Mouse (Mus musculus): ENCODE data around the gene Fam193a. TPM values are rescaled to one million over a fixed set of nuclear protein-coding genes. Genes with fewer than 3 reads are reported as not detected.
A peak's percentile ranks its signal among the peaks of the same experiment; 100 is the strongest.

The Fam193a gene
- polyA plus RNA-seq, 1 experiment from 2014 or later, result 7.5 TPM

DNA sequence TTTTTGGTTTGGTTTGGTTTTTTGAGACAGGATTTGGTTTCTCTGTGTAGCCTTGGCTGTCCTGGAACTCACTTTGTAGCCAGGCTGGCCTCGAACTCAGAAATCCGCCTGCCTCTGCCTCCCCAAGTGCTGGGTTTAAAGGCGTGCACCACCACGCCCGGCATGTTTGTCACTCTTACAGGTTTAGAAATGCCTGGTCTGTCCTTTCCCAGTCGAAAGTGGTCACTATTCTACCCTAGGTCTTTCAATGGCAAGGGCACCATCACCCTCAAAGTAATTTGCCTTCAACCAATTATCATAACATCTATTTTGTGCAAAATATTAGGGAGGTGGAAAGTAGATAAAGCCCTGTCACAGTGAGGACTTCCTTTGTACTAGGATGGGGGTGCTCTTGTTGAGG, 29.5 kb upstream of the Fam193a start:
- Histone ChIP-seq H3K9me3 (no peaks in the 10 kb centered on the region), H3K27ac (replicated peaks) (no peak overlapping the region), H3K4me2 (no peak overlapping the region), H3K4me3 (no peak overlapping the region), H3K4me1 (peaks cover 48% of the 10 kb centered on the region), H3K36me3 (peaks cover 38% of the 10 kb centered on the region), H3K9ac (no peak overlapping the region), H3K27me3 (replicated peaks) (no peaks in the 10 kb centered on the region)
- no peak for ATAC-seq (ENCODE audit: extremely low read depth, insufficient number of reproducible peaks, low FRiP score, low TSS enrichment)
- 93% methylated on average over 6 of the region's 6 CpGs for WGBS

DNA sequence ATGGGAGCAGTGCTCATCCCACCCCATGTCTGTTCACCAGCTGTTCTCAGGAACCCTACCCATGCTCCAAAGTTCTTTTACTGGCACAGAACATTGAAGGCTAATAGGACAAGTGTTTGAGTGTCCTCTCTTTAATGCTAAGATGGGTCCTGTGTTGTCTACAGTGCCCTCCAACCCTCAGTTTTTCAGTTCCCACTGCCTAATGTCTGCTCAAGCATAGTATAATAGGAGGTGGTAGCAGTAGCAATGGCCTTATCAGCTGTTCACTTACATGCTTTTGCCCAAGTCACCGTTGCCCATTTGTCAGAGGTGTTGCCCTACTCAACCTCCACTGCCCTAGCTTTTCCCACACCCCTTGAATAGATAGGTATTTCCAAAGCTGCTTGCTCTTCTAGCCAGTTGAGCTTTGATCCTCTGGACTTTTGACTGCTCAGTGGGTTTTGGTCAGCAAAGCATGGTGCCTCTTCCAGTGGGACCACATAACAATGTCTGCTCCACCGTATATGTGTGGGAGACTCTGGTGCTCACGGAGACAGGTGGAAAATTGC, 17.6 kb upstream of the Fam193a start:
- Histone ChIP-seq H3K27me3 (replicated peaks) (no peaks in the 10 kb centered on the region), H3K4me2 (no peak overlapping the region), H3K9ac (no peak overlapping the region), H3K27ac (replicated peaks) (no peak overlapping the region), H3K4me3 (no peak overlapping the region), H3K4me1 (no peaks in the 10 kb centered on the region), H3K36me3 (peaks cover 98% of the 10 kb centered on the region), H3K9me3 (no peaks in the 10 kb centered on the region)
- no peak for ATAC-seq (ENCODE audit: extremely low read depth, insufficient number of reproducible peaks, low FRiP score, low TSS enrichment)
- WGBS, result 91% methylated on average over 3 of the region's 3 CpGs

DNA sequence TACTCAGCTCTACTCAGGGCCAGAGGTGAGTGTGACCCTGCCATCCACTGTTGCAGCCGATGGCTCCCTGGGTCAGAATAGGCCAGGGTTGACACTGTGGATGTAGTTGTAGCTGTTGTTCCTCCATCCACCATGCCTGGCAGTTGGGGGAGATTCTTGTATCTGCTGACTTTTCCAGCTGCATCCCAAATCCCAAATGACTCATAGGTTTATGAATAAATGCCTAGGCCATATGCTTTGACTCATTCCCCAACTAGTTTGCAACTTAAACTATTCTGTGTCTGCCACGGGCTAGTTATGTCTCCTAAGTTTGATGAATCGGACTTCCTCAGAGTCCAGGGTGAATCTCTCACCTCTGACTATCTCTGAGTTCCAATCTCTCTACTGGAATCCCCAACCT, 9.5 kb upstream of the Fam193a start:
- Histone ChIP-seq H3K4me1 (0 out of 2 replicates have a peak, but pooled peaks cover 4% of the 10 kb centered on the region), H3K4me3 (no peak overlapping the region), H3K9me3 (no peaks in the 10 kb centered on the region), H3K9ac (no peak overlapping the region), H3K36me3 (peaks cover 82% of the 10 kb centered on the region), H3K27me3 (replicated peaks) (no peaks in the 10 kb centered on the region), H3K27ac (replicated peaks) (no peak overlapping the region), H3K4me2 (no peak overlapping the region)
- no peak for ATAC-seq (ENCODE audit: extremely low read depth, insufficient number of reproducible peaks, low FRiP score, low TSS enrichment)
- WGBS, result 91% methylated on average over 3 of the region's 3 CpGs

DNA sequence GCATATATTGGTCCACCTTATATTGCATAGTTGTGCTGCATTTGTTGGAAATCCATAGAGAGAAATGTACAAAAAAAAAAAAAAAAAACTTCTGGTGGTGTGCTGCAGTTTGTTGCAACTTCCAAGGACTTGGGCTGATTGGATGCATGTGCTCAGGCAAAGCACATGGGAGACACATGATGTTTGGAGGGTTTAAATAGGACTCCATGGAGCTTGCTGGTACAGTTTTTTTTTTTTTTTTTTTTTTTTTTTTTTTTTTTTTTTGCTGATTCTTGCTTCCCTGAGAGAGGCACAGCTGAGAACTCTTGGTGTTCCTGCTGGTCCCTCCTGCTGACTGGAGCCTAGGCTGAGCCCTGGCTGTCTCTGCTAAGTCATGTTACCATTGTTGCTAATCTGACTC, 6.6 kb upstream of the Fam193a start:
- H3K9ac ChIP-seq, result no peak overlapping the region
- H3K27ac ChIP-seq (replicated peaks), result no peak overlapping the region
- H3K4me3 ChIP-seq, result no peak overlapping the region
- H3K36me3 ChIP-seq, result peaks cover 59% of the 10 kb centered on the region
- H3K27me3 ChIP-seq (replicated peaks), result no peaks in the 10 kb centered on the region
- no peak for ATAC-seq (ENCODE audit: extremely low read depth, insufficient number of reproducible peaks, low FRiP score, low TSS enrichment)
- H3K9me3 ChIP-seq, result no peaks in the 10 kb centered on the region
- 0 out of 2 replicates have a peak, but pooled peaks cover 4% of the 10 kb centered on the region for H3K4me1 ChIP-seq
- no peak overlapping the region for H3K4me2 ChIP-seq

DNA sequence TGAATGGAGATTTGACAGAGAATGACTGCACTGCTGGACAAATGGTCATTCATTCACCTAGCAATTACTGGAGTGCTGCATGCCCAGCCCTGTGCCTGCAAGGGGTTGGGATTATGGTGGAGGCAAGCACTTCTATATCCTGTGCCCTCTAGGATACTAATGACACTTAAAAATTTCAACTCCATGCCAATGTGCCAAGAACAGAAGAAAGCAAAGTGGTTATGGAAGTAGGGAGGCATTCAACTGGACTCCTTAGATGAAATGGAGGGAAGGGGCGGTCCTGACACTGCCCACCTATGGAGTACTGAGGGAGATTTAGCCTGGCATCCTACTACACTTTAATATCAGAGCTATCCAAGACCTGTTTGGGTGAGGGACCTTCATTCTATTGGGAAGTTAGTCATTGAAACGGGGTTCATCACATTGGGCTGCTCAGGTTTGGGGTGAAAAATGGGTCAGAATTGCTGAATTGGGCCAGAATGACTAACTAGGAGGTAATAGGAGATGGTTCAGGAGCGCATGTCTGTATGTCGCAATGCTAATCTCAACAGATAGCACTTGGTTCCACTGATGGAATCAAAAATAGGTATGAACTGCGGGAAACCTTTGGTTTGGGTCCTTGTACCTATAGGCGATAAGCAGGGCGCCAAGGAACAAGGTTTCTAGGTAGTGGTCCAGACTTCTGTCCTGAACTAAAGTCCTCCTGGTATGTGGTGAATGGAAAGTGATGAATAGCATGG, 1.0 kb upstream of the Fam193a start:
- H3K9ac ChIP-seq, result peak overlapping the region; percentile 84
- peak overlapping the region; percentile 94 for H3K4me3 ChIP-seq
- ATAC-seq (ENCODE audit: extremely low read depth, insufficient number of reproducible peaks, low FRiP score, low TSS enrichment), result no peak
- no peaks in the 10 kb centered on the region for H3K9me3 ChIP-seq
- H3K27ac ChIP-seq (replicated peaks), result peak overlapping the region; percentile 82
- H3K27me3 ChIP-seq (replicated peaks), result no peaks in the 10 kb centered on the region
- H3K4me2 ChIP-seq, result peak overlapping the region; percentile 65
- peaks cover 27% of the 10 kb centered on the region for H3K4me1 ChIP-seq
- 69% methylated on average over 7 of the region's 7 CpGs for WGBS
- H3K36me3 ChIP-seq, result peaks cover 15% of the 10 kb centered on the region

DNA sequence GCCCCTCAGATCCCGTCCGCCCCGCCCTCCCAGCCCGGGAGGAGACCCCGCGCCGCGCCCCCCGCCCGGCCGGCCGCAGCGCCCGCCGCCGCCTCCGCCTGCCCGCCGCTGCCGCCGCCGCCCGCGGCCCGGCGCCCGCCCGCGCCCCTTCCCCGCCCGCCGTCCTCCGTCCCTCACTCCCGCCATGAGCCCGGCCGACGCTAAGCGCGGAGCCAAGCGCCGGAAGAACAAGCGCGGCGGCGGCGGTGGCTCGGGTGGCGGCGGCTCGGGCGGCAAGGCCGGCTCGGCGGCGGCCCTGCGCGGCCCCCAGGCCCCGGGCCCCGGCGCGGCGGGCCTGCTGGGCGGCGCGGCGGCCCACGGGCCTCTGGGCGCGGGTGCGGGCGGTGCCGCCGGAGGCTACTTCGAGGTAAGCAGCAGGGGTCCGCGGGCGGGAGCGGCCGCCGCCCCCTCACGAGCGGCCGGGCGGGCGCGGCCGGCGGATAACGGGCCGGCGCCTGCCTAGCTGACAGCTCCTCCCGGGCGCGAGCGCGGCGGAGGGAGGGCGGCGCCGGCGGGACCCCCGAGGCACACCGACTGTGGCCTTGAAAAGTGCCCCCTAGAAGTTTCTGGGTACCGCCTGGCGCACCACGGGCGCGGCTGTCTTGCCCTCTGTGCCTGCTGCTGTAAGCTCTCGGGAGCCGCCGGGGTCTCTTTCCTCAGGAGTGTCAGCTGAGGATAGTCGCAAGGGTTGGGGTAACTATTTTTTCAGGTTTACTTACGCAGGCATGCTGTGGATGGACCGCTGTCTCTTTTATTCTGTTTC, 490 bp downstream of the Fam193a start:
- H3K4me3 ChIP-seq, result peak overlapping the region; percentile 94
- H3K27ac ChIP-seq (replicated peaks), result peak overlapping the region; percentile 73
- H3K27me3 ChIP-seq (replicated peaks), result no peaks in the 10 kb centered on the region
- no peaks in the 10 kb centered on the region for H3K9me3 ChIP-seq
- peak; percentile 17; the same call in 1 of the 2 replicates for ATAC-seq (ENCODE audit: extremely low read depth, insufficient number of reproducible peaks, low FRiP score, low TSS enrichment)
- H3K9ac ChIP-seq, result peak overlapping the region; percentile 98
- peaks cover 32% of the 10 kb centered on the region for H3K4me1 ChIP-seq
- H3K4me2 ChIP-seq, result peak overlapping the region; percentile 80
- peaks cover 6% of the 10 kb centered on the region for H3K36me3 ChIP-seq
- under 1% methylated on average over 59 of the region's 114 CpGs for WGBS

DNA sequence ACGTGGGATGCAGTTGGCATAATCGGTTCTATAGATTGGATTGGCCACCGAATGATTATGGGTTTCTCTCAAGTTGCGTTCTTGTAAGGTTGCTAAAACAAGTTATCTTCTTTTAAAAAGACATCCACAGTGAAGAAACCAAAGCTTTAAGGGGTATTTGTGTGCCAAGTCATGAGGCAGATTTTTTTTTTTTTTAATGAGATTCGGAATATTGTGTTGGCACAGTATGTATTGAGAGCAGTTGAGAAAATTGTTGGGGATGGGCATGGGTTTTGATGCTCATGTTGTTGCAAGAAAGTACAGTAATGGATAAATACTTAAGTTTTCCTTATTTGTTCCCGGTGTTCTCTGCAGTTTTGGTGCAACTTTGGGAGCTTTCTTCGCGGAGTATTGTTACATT, 1.1 kb downstream of the Fam193a start:
- H3K4me2 ChIP-seq, result peak overlapping the region; percentile 80
- 0 out of 2 replicates have a peak, but pooled peaks cover 3% of the 10 kb centered on the region for H3K36me3 ChIP-seq
- peak overlapping the region; percentile 73 for H3K27ac ChIP-seq (replicated peaks)
- peaks cover 32% of the 10 kb centered on the region for H3K4me1 ChIP-seq
- WGBS, result 28% methylated on average over 8 of the region's 8 CpGs
- peak overlapping the region; percentile 94 for H3K4me3 ChIP-seq
- no peaks in the 10 kb centered on the region for H3K9me3 ChIP-seq
- peak overlapping the region; percentile 98 for H3K9ac ChIP-seq
- ATAC-seq (ENCODE audit: extremely low read depth, insufficient number of reproducible peaks, low FRiP score, low TSS enrichment), result no peak
- no peaks in the 10 kb centered on the region for H3K27me3 ChIP-seq (replicated peaks)

DNA sequence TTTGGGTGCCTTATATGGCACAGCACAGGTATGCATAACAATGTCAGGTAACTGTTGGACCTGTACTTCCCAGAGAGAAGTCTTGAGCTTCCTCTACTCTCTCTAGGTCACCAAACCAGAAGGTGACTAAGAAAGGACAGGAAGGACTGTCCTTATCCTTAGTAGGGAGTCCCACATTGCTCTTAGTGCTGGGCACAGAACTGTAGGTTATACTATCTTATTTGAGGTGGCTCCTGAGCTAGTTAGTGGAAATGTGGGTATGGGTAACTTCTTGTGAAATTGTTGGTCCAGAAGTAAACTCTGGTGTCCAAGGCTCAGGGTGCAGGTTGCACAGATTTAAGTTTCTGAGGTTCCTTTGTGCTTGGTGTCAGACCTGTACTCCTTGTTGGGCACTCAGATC, 2.4 kb downstream of the Fam193a start:
- H3K27me3 ChIP-seq (replicated peaks), result no peaks in the 10 kb centered on the region
- no peaks in the 10 kb centered on the region for H3K9me3 ChIP-seq
- H3K4me2 ChIP-seq, result peak overlapping the region; percentile 34
- ATAC-seq (ENCODE audit: extremely low read depth, insufficient number of reproducible peaks, low FRiP score, low TSS enrichment), result no peak
- H3K4me1 ChIP-seq, result peaks cover 32% of the 10 kb centered on the region
- H3K27ac ChIP-seq (replicated peaks), result no peak overlapping the region
- H3K9ac ChIP-seq, result no peak overlapping the region
- H3K4me3 ChIP-seq, result no peak overlapping the region
- H3K36me3 ChIP-seq, result no peaks in the 10 kb centered on the region

DNA sequence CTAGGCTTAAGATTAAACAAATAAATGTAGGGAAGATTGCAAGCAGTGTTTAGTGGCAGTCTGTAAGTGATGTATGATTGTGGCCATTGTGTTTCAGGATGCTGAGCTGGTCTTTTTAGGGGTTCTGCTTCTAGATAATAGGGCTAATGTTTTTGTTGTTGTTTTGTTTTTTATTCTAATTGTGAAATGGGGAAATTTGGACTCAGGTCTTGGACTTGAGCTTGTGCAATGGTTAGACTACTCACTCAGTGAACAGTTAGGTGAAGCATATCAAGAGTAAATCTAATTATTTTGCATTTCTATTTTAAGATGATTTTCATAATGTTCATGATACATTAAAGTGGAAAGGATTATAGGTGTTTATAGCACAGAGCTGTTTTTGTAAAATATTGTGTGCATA, 2.8 kb downstream of the Fam193a start:
- ATAC-seq (ENCODE audit: extremely low read depth, insufficient number of reproducible peaks, low FRiP score, low TSS enrichment), result no peak
- Histone ChIP-seq H3K4me1 (peaks cover 32% of the 10 kb centered on the region), H3K27me3 (replicated peaks) (no peaks in the 10 kb centered on the region), H3K9ac (no peak overlapping the region), H3K4me2 (no peak overlapping the region), H3K9me3 (no peaks in the 10 kb centered on the region), H3K36me3 (no peaks in the 10 kb centered on the region), H3K27ac (replicated peaks) (no peak overlapping the region), H3K4me3 (no peak overlapping the region)

DNA sequence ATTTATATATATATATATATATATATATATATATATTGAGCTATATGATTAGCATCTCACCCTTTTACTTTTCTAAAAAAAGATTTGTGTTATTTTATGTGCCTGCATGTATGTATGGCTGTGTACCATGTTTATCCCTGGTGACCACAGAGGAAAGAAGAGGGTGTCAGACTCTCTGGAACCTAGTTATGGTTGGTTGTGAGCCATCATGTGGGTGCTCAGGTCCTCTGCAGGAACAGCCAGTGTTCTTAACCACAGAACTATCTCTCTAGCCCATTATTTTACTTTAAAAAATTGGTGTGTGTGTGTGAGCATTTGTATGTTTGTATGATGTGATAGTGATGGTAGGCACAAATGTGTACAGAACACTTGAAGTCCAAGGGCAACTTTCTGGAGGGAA, 9.1 kb downstream of the Fam193a start:
- Histone ChIP-seq H3K4me2 (no peak overlapping the region), H3K36me3 (no peaks in the 10 kb centered on the region), H3K27ac (replicated peaks) (no peak overlapping the region), H3K27me3 (replicated peaks) (no peaks in the 10 kb centered on the region), H3K9me3 (no peaks in the 10 kb centered on the region), H3K4me3 (no peak overlapping the region), H3K9ac (no peak overlapping the region), H3K4me1 (peaks cover 20% of the 10 kb centered on the region)
- ATAC-seq (ENCODE audit: extremely low read depth, insufficient number of reproducible peaks, low FRiP score, low TSS enrichment), result no peak

DNA sequence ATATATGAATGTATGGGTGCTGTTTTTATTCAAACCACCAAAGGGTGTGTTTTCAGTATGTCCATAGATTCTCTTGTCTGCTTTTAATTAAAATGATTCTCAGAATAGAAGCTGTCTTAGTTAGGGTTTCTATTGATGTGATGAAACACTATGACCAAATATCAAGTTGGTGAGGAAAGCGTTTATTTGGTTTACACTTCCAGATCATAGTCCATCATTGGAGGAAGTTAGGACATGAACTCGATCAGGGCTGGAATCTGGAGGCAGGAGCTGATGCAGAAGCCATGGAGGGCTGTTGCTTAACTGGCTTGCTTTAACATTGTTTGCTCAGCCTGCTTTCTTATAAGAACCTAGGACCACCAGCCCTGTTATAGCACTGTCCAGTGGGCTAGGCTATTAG, 12.0 kb downstream of the Fam193a start:
- H3K27me3 ChIP-seq (replicated peaks), result no peaks in the 10 kb centered on the region
- H3K36me3 ChIP-seq, result peaks cover 17% of the 10 kb centered on the region
- no peak for ATAC-seq (ENCODE audit: extremely low read depth, insufficient number of reproducible peaks, low FRiP score, low TSS enrichment)
- no peak overlapping the region for H3K4me2 ChIP-seq
- H3K4me1 ChIP-seq, result peaks cover 16% of the 10 kb centered on the region
- H3K27ac ChIP-seq (replicated peaks), result no peak overlapping the region
- peaks cover 11% of the 10 kb centered on the region; the same call in 1 of the 2 replicates for H3K9me3 ChIP-seq
- 85% methylated on average over 2 of the region's 2 CpGs for WGBS
- no peak overlapping the region for H3K4me3 ChIP-seq
- H3K9ac ChIP-seq, result no peak overlapping the region

All from heart, embryonic 13.5 days (tissue).